Mouse (Mus musculus): ENCODE measurements around the gene Smg1. TPM values are rescaled to one million over a fixed set of nuclear protein-coding genes. Genes with fewer than 3 reads are reported as not detected.
"Not testable (repeated sequence)": the region's sequence is repeated elsewhere in the genome, so short reads cannot be mapped to it uniquely, and the experiment has no call there.

Smg1 gene
- polyA plus RNA-seq, 1 experiment from 2014 or later: 27.7 TPM

DNA sequence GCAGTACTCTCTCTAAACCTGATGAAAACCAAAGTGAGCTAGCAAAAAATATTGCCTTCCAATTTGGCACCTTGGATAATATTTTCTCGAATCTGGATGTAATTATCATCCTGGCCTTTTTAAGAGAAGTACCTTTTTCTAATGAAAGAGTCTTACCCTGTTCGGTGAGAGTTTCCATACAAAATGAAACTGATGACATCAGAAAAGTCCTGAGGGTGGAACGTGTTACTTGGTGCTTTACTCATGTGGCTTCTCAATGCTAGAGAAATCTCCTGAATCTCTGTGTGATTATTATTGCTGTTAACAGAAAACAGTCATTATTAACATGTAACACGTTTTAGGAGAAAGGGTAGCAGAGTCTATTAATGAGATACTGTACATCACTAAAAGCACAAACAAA lies 57.6 kb downstream of the Smg1 start:
- Histone ChIP-seq H3K4me3 (replicated peaks) (no peak overlapping the region), H3K36me3 (peaks cover 67% of the 10 kb centered on the region), H3K4me2 (no peak overlapping the region), H3K4me1 (replicated peaks) (no peaks in the 10 kb centered on the region), H3K9ac (replicated peaks) (no peak overlapping the region), H3K27me3 (no peaks in the 10 kb centered on the region), H3K9me3 (no peaks in the 10 kb centered on the region), H3K27ac (no peak overlapping the region)
- ATAC-seq (ENCODE audit: insufficient number of reproducible peaks, insufficient read depth, low FRiP score, low TSS enrichment, low read depth): no peak
- WGBS: 81% methylated on average over 4 of the region's 4 CpGs

DNA sequence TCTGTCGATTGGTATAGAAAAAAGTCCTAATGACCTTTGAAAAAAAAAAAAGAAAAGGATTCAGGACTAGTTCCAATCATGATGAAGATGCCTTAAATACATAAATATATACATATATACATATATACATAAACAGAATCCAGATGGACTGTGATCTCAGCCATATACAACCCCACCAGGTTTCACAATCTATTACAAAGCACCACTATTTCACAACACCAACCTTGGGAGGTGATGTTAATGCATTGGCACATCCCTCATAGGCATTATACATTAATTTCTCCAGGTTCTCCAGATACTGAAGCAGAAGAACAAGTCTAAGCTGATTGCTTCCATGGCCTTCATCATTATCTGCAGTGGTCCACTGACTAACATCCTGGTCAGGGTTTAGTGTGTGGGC lies 58.9 kb downstream of the Smg1 start:
- no peaks in the 10 kb centered on the region for H3K9me3 ChIP-seq
- WGBS: 85% methylated on average over 1 of the region's 1 CpGs
- peaks cover 72% of the 10 kb centered on the region for H3K36me3 ChIP-seq
- ATAC-seq (ENCODE audit: insufficient number of reproducible peaks, insufficient read depth, low FRiP score, low TSS enrichment, low read depth): no peak
- H3K27ac ChIP-seq: no peak overlapping the region
- no peak overlapping the region for H3K4me3 ChIP-seq (replicated peaks)
- H3K9ac ChIP-seq (replicated peaks): no peak overlapping the region
- no peak overlapping the region for H3K4me2 ChIP-seq
- no peaks in the 10 kb centered on the region for H3K27me3 ChIP-seq
- no peaks in the 10 kb centered on the region for H3K4me1 ChIP-seq (replicated peaks)

DNA sequence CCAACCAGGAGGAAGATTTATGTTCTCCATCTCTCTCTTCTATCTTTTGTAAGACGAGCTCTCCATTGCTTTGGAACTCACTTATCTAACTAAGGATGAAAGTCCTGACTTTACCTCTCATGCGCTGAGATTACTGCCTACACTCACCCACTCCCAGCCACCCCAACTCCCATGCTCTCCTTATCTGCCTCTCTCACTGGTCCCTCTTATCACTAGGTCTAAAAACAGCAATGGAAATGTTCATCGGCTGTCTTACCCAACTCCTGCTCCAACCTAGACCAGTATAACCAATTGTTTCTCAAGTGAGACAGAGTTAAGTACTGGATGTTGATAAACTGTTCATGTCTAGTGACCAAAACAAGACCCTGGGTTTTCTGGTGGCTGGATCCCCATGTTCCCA lies 62.3 kb downstream of the Smg1 start:
- H3K4me1 ChIP-seq (replicated peaks): no peaks in the 10 kb centered on the region
- no peak for ATAC-seq (ENCODE audit: insufficient number of reproducible peaks, insufficient read depth, low FRiP score, low TSS enrichment, low read depth)
- H3K27ac ChIP-seq: no peak overlapping the region
- 92% methylated on average over 3 of the region's 3 CpGs for WGBS
- H3K9me3 ChIP-seq: no peaks in the 10 kb centered on the region
- H3K36me3 ChIP-seq: peaks cover 77% of the 10 kb centered on the region
- H3K4me3 ChIP-seq (replicated peaks): no peak overlapping the region
- no peaks in the 10 kb centered on the region for H3K27me3 ChIP-seq
- no peak overlapping the region for H3K9ac ChIP-seq (replicated peaks)
- H3K4me2 ChIP-seq: no peak overlapping the region

DNA sequence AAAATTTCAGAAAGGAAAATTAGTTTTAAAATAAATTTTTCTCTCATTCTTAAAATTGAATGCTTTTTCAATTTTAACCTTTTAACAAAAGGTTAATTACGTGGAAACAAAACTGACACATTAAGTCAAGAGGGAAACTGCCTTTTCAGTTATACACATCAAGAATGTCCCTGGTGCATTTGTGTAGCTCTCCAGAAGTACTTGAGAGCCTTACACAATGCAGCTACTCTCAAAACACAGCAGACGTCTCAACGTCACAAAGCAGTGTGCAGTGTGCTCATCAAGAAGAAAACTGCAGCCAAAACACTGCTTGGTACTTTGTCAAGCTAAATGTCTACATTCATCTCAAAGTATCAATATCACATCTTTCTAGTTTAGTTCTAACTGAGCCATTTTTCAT lies 63.7 kb downstream of the Smg1 start:
- 89% methylated on average over 3 of the region's 3 CpGs for WGBS

DNA sequence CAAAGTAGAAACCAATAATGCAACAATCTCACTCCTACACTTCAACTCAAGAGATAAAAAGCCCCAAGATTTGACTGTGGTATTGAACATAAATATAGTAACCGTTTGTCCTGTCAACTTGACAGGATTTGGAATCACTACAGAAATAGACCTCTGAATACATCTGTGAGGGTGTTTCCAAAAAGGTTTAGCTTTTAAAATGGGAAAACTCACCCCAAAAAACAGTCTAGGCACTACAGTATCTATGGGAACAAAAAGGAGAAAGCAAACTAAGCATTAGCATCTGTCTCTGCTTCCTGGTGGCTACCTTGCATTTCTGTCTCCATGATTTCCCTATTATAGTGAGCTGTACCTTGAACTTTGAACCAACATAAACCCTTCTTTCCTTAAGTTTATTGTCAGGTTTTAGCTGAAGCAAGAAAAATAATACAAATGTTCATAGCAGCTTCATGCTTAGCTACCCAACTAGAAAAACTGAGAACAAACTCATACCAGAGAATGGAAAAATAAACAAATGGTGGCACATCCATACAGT lies 67.6 kb downstream of the Smg1 start:
- WGBS: 82% methylated on average over 1 of the region's 1 CpGs
- Histone ChIP-seq H3K4me1 (replicated peaks) (no peaks in the 10 kb centered on the region), H3K4me3 (replicated peaks) (no peak overlapping the region), H3K36me3 (peaks cover 77% of the 10 kb centered on the region), H3K9ac (replicated peaks) (no peak overlapping the region), H3K9me3 (no peaks in the 10 kb centered on the region), H3K27me3 (no peaks in the 10 kb centered on the region), H3K4me2 (no peak overlapping the region), H3K27ac (no peak overlapping the region)
- ATAC-seq (ENCODE audit: insufficient number of reproducible peaks, insufficient read depth, low FRiP score, low TSS enrichment, low read depth): no peak

More for the DNA sequence above, 63.7 kb downstream of the Smg1 start:
- H3K36me3 ChIP-seq: peaks cover 73% of the 10 kb centered on the region
- H3K4me1 ChIP-seq (replicated peaks): no peaks in the 10 kb centered on the region
- H3K4me2 ChIP-seq: no peak overlapping the region
- H3K9ac ChIP-seq (replicated peaks): no peak overlapping the region
- H3K27me3 ChIP-seq: no peaks in the 10 kb centered on the region
- no peak for ATAC-seq (ENCODE audit: insufficient number of reproducible peaks, insufficient read depth, low FRiP score, low TSS enrichment, low read depth)
- H3K4me3 ChIP-seq (replicated peaks): no peak overlapping the region
- H3K27ac ChIP-seq: no peak overlapping the region
- no peaks in the 10 kb centered on the region for H3K9me3 ChIP-seq

DNA sequence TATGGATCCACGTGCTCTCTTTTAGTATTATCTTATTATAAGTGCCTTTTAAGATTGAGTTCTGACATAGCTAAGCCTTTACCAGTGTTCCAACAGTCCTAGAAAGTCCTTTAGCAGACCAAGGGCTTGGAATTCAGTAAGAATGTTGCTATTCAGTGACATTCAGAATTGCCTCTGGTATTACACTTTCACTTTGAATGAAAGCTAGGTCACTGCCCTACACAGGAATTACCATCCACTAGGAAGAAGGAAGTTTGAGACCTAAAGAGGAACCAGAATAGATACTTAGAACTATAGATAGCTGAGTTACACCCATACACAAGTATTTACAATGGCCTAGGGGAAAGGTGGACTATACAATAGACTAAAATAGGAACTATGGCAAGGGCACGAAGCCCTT lies 73.3 kb downstream of the Smg1 start:
- ATAC-seq (ENCODE audit: insufficient number of reproducible peaks, insufficient read depth, low FRiP score, low TSS enrichment, low read depth); H3K9me3 ChIP-seq; H3K4me2 ChIP-seq; H3K9ac ChIP-seq (replicated peaks); H3K4me3 ChIP-seq (replicated peaks); H3K27ac ChIP-seq; H3K4me1 ChIP-seq (replicated peaks); H3K27me3 ChIP-seq: not testable (repeated sequence)
- WGBS: 87% methylated on average over 2 of the region's 2 CpGs
- H3K36me3 ChIP-seq: peaks cover 88% of the 10 kb centered on the region

DNA sequence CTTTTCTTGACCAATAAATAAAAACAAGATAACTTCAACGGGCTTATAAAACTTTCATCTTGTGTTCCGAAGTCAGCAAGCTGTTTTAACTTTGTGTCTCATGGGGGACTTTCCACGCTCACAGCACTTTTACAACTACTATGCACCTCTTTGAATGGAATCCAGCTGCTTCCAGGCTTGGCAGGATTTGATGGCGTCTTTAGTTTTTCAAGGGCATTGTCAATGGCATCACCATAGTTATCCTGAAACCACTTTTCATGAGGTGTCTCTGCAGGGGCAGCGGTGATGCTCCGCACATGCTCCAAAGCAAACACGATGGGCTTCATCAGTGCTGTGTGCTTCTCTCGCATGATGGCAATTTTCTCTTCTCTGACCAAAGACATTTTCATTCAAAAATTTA lies 80.5 kb downstream of the Smg1 start:
- 94% methylated on average over 8 of the region's 8 CpGs for WGBS
- Histone ChIP-seq H3K27me3 (no peaks in the 10 kb centered on the region), H3K4me2 (no peak overlapping the region), H3K27ac (no peak overlapping the region), H3K4me1 (replicated peaks) (no peaks in the 10 kb centered on the region), H3K4me3 (replicated peaks) (no peak overlapping the region), H3K9ac (replicated peaks) (no peak overlapping the region), H3K9me3 (no peaks in the 10 kb centered on the region), H3K36me3 (peaks cover 70% of the 10 kb centered on the region)
- ATAC-seq (ENCODE audit: insufficient number of reproducible peaks, insufficient read depth, low FRiP score, low TSS enrichment, low read depth): no peak

DNA sequence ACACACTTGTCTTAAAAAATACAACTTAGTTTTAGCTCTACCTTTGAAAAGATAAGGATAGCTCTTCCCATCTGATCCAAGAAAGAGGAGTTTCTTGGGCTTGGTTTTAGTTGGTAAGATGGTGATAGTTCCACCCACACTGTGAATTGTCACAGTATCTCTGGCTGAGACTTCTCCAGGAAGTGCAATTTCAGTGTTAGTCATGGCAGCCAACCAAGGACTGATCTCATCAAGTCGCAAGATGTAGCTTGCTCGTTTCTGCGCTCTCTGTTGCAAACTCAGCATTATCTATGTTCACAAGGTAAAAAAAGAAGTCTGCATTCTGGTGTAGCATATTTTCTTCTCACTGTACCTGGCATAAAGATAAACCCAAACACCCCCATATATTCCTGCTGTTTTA lies 83.3 kb downstream of the Smg1 start:
- 96% methylated on average over 3 of the region's 3 CpGs for WGBS
- no peaks in the 10 kb centered on the region for H3K27me3 ChIP-seq
- H3K9ac ChIP-seq (replicated peaks): no peak overlapping the region
- no peak overlapping the region for H3K27ac ChIP-seq
- no peak overlapping the region for H3K4me3 ChIP-seq (replicated peaks)
- no peaks in the 10 kb centered on the region for H3K4me1 ChIP-seq (replicated peaks)
- H3K36me3 ChIP-seq: peaks cover 72% of the 10 kb centered on the region
- no peak overlapping the region for H3K4me2 ChIP-seq
- H3K9me3 ChIP-seq: no peaks in the 10 kb centered on the region
- no peak for ATAC-seq (ENCODE audit: insufficient number of reproducible peaks, insufficient read depth, low FRiP score, low TSS enrichment, low read depth)

DNA sequence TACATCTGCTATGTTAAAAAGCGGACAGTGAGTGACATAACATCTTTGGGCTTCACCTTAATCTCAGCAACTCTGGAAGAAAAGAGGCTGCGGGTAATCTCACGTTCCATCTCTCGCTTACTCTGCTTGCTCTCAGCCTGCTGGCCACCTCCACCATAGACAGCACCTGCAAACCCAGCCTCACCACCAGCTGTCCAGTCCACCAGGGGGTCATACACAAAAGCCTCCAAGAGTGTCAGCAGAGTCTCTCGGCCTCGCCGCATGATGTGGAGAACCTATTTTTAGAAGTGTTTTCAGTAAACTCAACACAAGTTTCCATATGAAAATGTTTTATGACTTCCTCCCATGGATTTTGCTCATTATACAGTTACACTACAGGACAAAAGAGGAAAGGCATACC lies 87.0 kb downstream of the Smg1 start:
- H3K36me3 ChIP-seq: peaks cover 89% of the 10 kb centered on the region

DNA sequence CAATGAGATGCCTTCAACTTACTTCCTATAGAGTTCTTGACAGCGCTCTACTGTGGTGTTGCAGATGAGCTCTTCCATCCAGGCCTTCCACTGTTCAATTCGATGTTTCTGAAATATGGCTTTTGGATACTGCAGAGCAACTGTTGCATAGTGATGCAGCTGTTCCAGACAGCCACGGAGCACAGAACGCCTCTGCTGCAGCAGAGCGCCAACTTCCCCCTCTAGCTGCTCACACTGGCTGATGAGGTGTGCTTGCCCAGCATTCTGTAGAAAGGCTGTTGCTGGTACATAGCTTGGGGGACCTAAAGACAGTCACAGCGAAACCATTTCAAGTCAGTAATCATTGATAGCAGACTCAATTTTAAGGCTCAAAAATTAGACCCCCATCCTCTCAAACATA lies 89.3 kb downstream of the Smg1 start:
- no peak overlapping the region for H3K4me2 ChIP-seq
- 92% methylated on average over 6 of the region's 6 CpGs for WGBS
- H3K4me3 ChIP-seq (replicated peaks): no peak overlapping the region
- H3K27me3 ChIP-seq: no peaks in the 10 kb centered on the region
- H3K9me3 ChIP-seq: no peaks in the 10 kb centered on the region
- peaks cover 80% of the 10 kb centered on the region for H3K36me3 ChIP-seq
- no peak overlapping the region for H3K27ac ChIP-seq
- H3K4me1 ChIP-seq (replicated peaks): no peaks in the 10 kb centered on the region
- no peak overlapping the region for H3K9ac ChIP-seq (replicated peaks)
- ATAC-seq (ENCODE audit: insufficient number of reproducible peaks, insufficient read depth, low FRiP score, low TSS enrichment, low read depth): no peak

More for the DNA sequence above, 87.0 kb downstream of the Smg1 start:
- H3K4me2 ChIP-seq: no peak overlapping the region
- H3K9ac ChIP-seq (replicated peaks): no peak overlapping the region
- ATAC-seq (ENCODE audit: insufficient number of reproducible peaks, insufficient read depth, low FRiP score, low TSS enrichment, low read depth): no peak
- H3K4me3 ChIP-seq (replicated peaks): no peak overlapping the region
- H3K9me3 ChIP-seq: no peaks in the 10 kb centered on the region
- H3K4me1 ChIP-seq (replicated peaks): no peaks in the 10 kb centered on the region
- no peaks in the 10 kb centered on the region for H3K27me3 ChIP-seq
- WGBS: 91% methylated on average over 7 of the region's 7 CpGs
- no peak overlapping the region for H3K27ac ChIP-seq

DNA sequence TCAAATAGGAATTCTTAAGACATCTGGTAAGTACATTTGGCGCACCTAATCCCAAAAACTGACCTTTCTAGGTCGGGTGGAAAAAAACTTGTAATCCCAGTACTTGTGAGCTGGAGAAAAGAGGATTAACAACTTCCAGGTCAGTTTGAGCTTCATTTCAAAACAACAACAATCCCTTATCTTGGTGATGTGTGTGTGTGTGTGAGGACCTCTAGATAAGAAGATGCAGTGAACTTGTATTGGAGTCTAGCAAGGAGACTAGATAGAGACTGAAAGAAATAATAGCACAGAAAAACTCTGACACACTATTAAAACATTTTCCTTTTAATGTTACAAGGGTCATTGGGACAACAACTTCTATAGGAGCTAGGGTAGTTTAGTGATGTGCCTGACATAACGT lies 99.9 kb downstream of the Smg1 start:
- no peaks in the 10 kb centered on the region for H3K27me3 ChIP-seq
- 86% methylated on average over 3 of the region's 3 CpGs for WGBS
- no peak overlapping the region for H3K27ac ChIP-seq
- ATAC-seq (ENCODE audit: insufficient number of reproducible peaks, insufficient read depth, low FRiP score, low TSS enrichment, low read depth): no peak
- no peaks in the 10 kb centered on the region for H3K4me1 ChIP-seq (replicated peaks)
- no peaks in the 10 kb centered on the region for H3K9me3 ChIP-seq
- H3K9ac ChIP-seq (replicated peaks): no peak overlapping the region
- H3K36me3 ChIP-seq: peaks cover 78% of the 10 kb centered on the region
- no peak overlapping the region for H3K4me2 ChIP-seq
- H3K4me3 ChIP-seq (replicated peaks): no peak overlapping the region

DNA sequence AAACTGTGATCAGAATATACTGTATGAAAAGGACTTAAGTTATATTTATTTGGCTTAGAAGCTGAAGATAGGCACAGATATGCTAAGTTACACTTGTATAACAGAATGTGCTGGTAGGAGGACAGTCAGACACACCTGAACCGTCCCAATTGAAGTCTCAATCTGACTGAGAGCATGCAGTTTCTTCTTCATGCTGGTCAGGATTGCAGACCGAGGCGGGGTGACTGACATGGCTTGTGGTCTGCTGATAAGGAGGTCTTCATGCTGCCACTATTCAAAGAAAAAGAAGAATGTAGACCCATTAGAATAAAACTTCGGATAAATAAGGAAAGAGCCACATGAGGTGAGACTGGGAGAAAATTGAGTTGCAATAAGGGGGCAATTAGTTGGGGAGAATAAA lies 100.3 kb downstream of the Smg1 start:
- H3K4me1 ChIP-seq (replicated peaks): no peaks in the 10 kb centered on the region
- H3K9ac ChIP-seq (replicated peaks): no peak overlapping the region
- no peak for ATAC-seq (ENCODE audit: insufficient number of reproducible peaks, insufficient read depth, low FRiP score, low TSS enrichment, low read depth)
- no peaks in the 10 kb centered on the region for H3K9me3 ChIP-seq
- peaks cover 74% of the 10 kb centered on the region for H3K36me3 ChIP-seq
- no peak overlapping the region for H3K27ac ChIP-seq
- H3K4me3 ChIP-seq (replicated peaks): no peak overlapping the region
- no peaks in the 10 kb centered on the region for H3K27me3 ChIP-seq
- H3K4me2 ChIP-seq: no peak overlapping the region
- WGBS: 92% methylated on average over 4 of the region's 4 CpGs

Measured in limb, embryonic 12.5 days (tissue).